Mouse (Mus musculus): ENCODE data around the gene Tnnc2. TPM values are rescaled to one million over a fixed set of nuclear protein-coding genes. Genes with fewer than 3 reads are reported as not detected.
"Not testable (repeated sequence)": the region's sequence is repeated elsewhere in the genome, so short reads cannot be mapped to it uniquely, and the experiment has no call there.

Tnnc2 gene
- polyA plus RNA-seq, 1 experiment from 2014 or later, result 11.2 TPM

- WGBS, result under 1% methylated on average over 47 of the region's 47 CpGs
- Histone ChIP-seq H3K9me3 (replicated peaks; ENCODE audit: control insufficient read depth, low read length) (no peaks in the 10 kb centered on the region), H3K4me2 (ENCODE audit: low read depth, low read length) (peak within 1 kb of the TSS; percentile 83), H3K36me3 (replicated peaks; ENCODE audit: control insufficient read depth, insufficient read depth, low read depth, low read length) (no peaks in the 10 kb centered on the region; the same call in 1 of the 2 replicates), H3K4me1 (ENCODE audit: control insufficient read depth, insufficient read depth, low read length) (no peaks in the 10 kb centered on the region), H3K27me3 (ENCODE audit: control insufficient read depth, insufficient read depth, low read length) (no peaks in the 10 kb centered on the region), H3K4me3 (ENCODE audit: low read depth, low read length) (peak within 1 kb of the TSS; percentile 81), H3K9ac (replicated peaks; ENCODE audit: low read length) (peak within 1 kb of the TSS; percentile 79), H3K27ac (replicated peaks; ENCODE audit: low read depth, low read length) (peak within 1 kb of the TSS; percentile 28)
- DNase-seq (ENCODE audit: low spot score), result peak; percentile 99
- ATAC-seq (replicated peaks; ENCODE audit: insufficient number of reproducible peaks, low FRiP score, low TSS enrichment, low read depth), result peak; percentile 93
Measured at GRCm38 (mm10) chr2:164804533-164805331, 25.0 kb upstream of the Tnnc2 start, which contains the start of the genes Acot8 and Zswim3. Gene Acot8 (minus strand): TSS chr2:164804882. Gene Zswim3 (plus strand): TSS chr2:164805098.

GRCm38 (mm10) chr2:164803921-164804313 is 24.1 kb upstream of the Tnnc2 start:
- H3K36me3 ChIP-seq (replicated peaks; ENCODE audit: control insufficient read depth, insufficient read depth, low read depth, low read length), result no peaks in the 10 kb centered on the region; the same call in 1 of the 2 replicates
- H3K4me3 ChIP-seq (ENCODE audit: low read depth, low read length), result peak overlapping the region; percentile 81
- H3K4me2 ChIP-seq (ENCODE audit: low read depth, low read length), result peak overlapping the region; percentile 54
- no peak overlapping the region for H3K27ac ChIP-seq (replicated peaks; ENCODE audit: low read depth, low read length)
- DNase-seq (ENCODE audit: low spot score) (no peak), ATAC-seq (replicated peaks; ENCODE audit: insufficient number of reproducible peaks, low FRiP score, low TSS enrichment, low read depth) (no peak)
- no peaks in the 10 kb centered on the region for H3K27me3 ChIP-seq (ENCODE audit: control insufficient read depth, insufficient read depth, low read length)
- no peaks in the 10 kb centered on the region for H3K9me3 ChIP-seq (replicated peaks; ENCODE audit: control insufficient read depth, low read length)
- WGBS, result 45% methylated on average over 1 of the region's 1 CpGs
- peak overlapping the region; percentile 79 for H3K9ac ChIP-seq (replicated peaks; ENCODE audit: low read length)
- no peaks in the 10 kb centered on the region for H3K4me1 ChIP-seq (ENCODE audit: control insufficient read depth, insufficient read depth, low read length)

GRCm38 (mm10) chr2:164803201-164803920 is 23.6 kb upstream of the Tnnc2 start:
- H3K36me3 ChIP-seq (replicated peaks; ENCODE audit: control insufficient read depth, insufficient read depth, low read depth, low read length), result no peaks in the 10 kb centered on the region; the same call in 1 of the 2 replicates
- no peak overlapping the region; the same call in 1 of the 2 replicates for H3K9ac ChIP-seq (replicated peaks; ENCODE audit: low read length)
- H3K4me3 ChIP-seq (ENCODE audit: low read depth, low read length), result no peak overlapping the region
- no peak overlapping the region for H3K27ac ChIP-seq (replicated peaks; ENCODE audit: low read depth, low read length)
- H3K4me1 ChIP-seq (ENCODE audit: control insufficient read depth, insufficient read depth, low read length), result no peaks in the 10 kb centered on the region
- WGBS, result 93% methylated on average over 16 of the region's 16 CpGs
- ATAC-seq (replicated peaks; ENCODE audit: insufficient number of reproducible peaks, low FRiP score, low TSS enrichment, low read depth) (no peak), DNase-seq (ENCODE audit: low spot score) (no peak)
- H3K9me3 ChIP-seq (replicated peaks; ENCODE audit: control insufficient read depth, low read length), result no peaks in the 10 kb centered on the region
- peak overlapping the region; percentile 54; the same call in 1 of the 2 replicates for H3K4me2 ChIP-seq (ENCODE audit: low read depth, low read length)
- no peaks in the 10 kb centered on the region for H3K27me3 ChIP-seq (ENCODE audit: control insufficient read depth, insufficient read depth, low read length)

- no peak overlapping the region for H3K4me3 ChIP-seq (ENCODE audit: low read depth, low read length)
- H3K27me3 ChIP-seq (ENCODE audit: control insufficient read depth, insufficient read depth, low read length), result no peaks in the 10 kb centered on the region
- DNase-seq (ENCODE audit: low spot score) (no peak), ATAC-seq (replicated peaks; ENCODE audit: insufficient number of reproducible peaks, low FRiP score, low TSS enrichment, low read depth) (no peak)
- 94% methylated on average over 13 of the region's 13 CpGs for WGBS
- no peaks in the 10 kb centered on the region for H3K9me3 ChIP-seq (replicated peaks; ENCODE audit: control insufficient read depth, low read length)
- no peak overlapping the region for H3K4me2 ChIP-seq (ENCODE audit: low read depth, low read length)
- no peak overlapping the region for H3K27ac ChIP-seq (replicated peaks; ENCODE audit: low read depth, low read length)
- H3K4me1 ChIP-seq (ENCODE audit: control insufficient read depth, insufficient read depth, low read length), result no peaks in the 10 kb centered on the region
- no peak overlapping the region for H3K9ac ChIP-seq (replicated peaks; ENCODE audit: low read length)
- no peaks in the 10 kb centered on the region; the same call in none of the 2 replicates for H3K36me3 ChIP-seq (replicated peaks; ENCODE audit: control insufficient read depth, insufficient read depth, low read depth, low read length)
Measured at GRCm38 (mm10) chr2:164800252-164801004, 20.7 kb upstream of the Tnnc2 start.

GRCm38 (mm10) chr2:164798554-164798953 is 18.8 kb upstream of the Tnnc2 start:
- H3K36me3 ChIP-seq (replicated peaks; ENCODE audit: control insufficient read depth, insufficient read depth, low read depth, low read length); H3K27me3 ChIP-seq (ENCODE audit: control insufficient read depth, insufficient read depth, low read length); H3K4me2 ChIP-seq (ENCODE audit: low read depth, low read length); H3K27ac ChIP-seq (replicated peaks; ENCODE audit: low read depth, low read length); H3K9me3 ChIP-seq (replicated peaks; ENCODE audit: control insufficient read depth, low read length); H3K4me1 ChIP-seq (ENCODE audit: control insufficient read depth, insufficient read depth, low read length); DNase-seq (ENCODE audit: low spot score); H3K4me3 ChIP-seq (ENCODE audit: low read depth, low read length); H3K9ac ChIP-seq (replicated peaks; ENCODE audit: low read length); ATAC-seq (replicated peaks; ENCODE audit: insufficient number of reproducible peaks, low FRiP score, low TSS enrichment, low read depth): not testable (repeated sequence)
- WGBS, result 80% methylated on average over 5 of the region's 6 CpGs

- H3K27me3 ChIP-seq (ENCODE audit: control insufficient read depth, insufficient read depth, low read length), result no peaks in the 10 kb centered on the region
- no peak for DNase-seq (ENCODE audit: low spot score)
- no peak overlapping the region for H3K4me2 ChIP-seq (ENCODE audit: low read depth, low read length)
- H3K9ac ChIP-seq (replicated peaks; ENCODE audit: low read length), result no peak overlapping the region
- H3K27ac ChIP-seq (replicated peaks; ENCODE audit: low read depth, low read length), result no peak overlapping the region
- 87% methylated on average over 4 of the region's 4 CpGs for WGBS
- ATAC-seq (replicated peaks; ENCODE audit: insufficient number of reproducible peaks, low FRiP score, low TSS enrichment, low read depth), result no peak
- H3K4me1 ChIP-seq (ENCODE audit: control insufficient read depth, insufficient read depth, low read length), result no peaks in the 10 kb centered on the region
- H3K9me3 ChIP-seq (replicated peaks; ENCODE audit: control insufficient read depth, low read length), result no peaks in the 10 kb centered on the region
- H3K36me3 ChIP-seq (replicated peaks; ENCODE audit: control insufficient read depth, insufficient read depth, low read depth, low read length), result peaks cover 4% of the 10 kb centered on the region
- H3K4me3 ChIP-seq (ENCODE audit: low read depth, low read length), result no peak overlapping the region
Measured at GRCm38 (mm10) chr2:164795868-164796267, 16.1 kb upstream of the Tnnc2 start.

GRCm38 (mm10) chr2:164794293-164794692 is 14.5 kb upstream of the Tnnc2 start:
- peaks cover 4% of the 10 kb centered on the region for H3K36me3 ChIP-seq (replicated peaks; ENCODE audit: control insufficient read depth, insufficient read depth, low read depth, low read length)
- H3K9me3 ChIP-seq (replicated peaks; ENCODE audit: control insufficient read depth, low read length), result no peaks in the 10 kb centered on the region
- no peak overlapping the region for H3K4me2 ChIP-seq (ENCODE audit: low read depth, low read length)
- H3K4me3 ChIP-seq (ENCODE audit: low read depth, low read length), result no peak overlapping the region
- H3K27ac ChIP-seq (replicated peaks; ENCODE audit: low read depth, low read length), result no peak overlapping the region
- DNase-seq (ENCODE audit: low spot score), result peak; percentile 93
- H3K9ac ChIP-seq (replicated peaks; ENCODE audit: low read length), result no peak overlapping the region
- peak; percentile 41; the same call in 1 of the 2 replicates for ATAC-seq (replicated peaks; ENCODE audit: insufficient number of reproducible peaks, low FRiP score, low TSS enrichment, low read depth)
- H3K4me1 ChIP-seq (ENCODE audit: control insufficient read depth, insufficient read depth, low read length), result no peaks in the 10 kb centered on the region
- H3K27me3 ChIP-seq (ENCODE audit: control insufficient read depth, insufficient read depth, low read length), result no peaks in the 10 kb centered on the region
- 30% methylated on average over 5 of the region's 5 CpGs for WGBS
